Mouse (Mus musculus) heart, postnatal 0 days (tissue): ENCODE results near the gene Slc15a5. TPM values are rescaled to one million over a fixed set of nuclear protein-coding genes. Genes with fewer than 3 reads are reported as not detected.

Source experiments
- ATAC-seq: fragments of 200-750 bp; cut with Nextera tagmentation; 2 replicates; pipeline ENCODE4 v1.8.0; 2017; ENCODE audit warnings: low read depth, moderate number of reproducible peaks, moderate library complexity; ENCODE audit not compliant: insufficient read depth
- DNase-seq: peaks from one replicate; pipeline ENCODE4 v3.0.0-alpha.2; 2016; ENCODE audit warnings: low spot score
- H3K27ac ChIP-seq: fragments of 300-500 bp; sonication (generic); 2 replicates; pipeline ENCODE4 v1.5.1; 2014; ENCODE audit warnings: low read depth, mild to moderate bottlenecking
- H3K27me3 ChIP-seq: fragments of 300-500 bp; sonication (generic); 2 replicates; pipeline ENCODE4 v1.6.1; 2014; ENCODE audit warnings: low read length, mixed read lengths; ENCODE audit not compliant: control insufficient read depth, insufficient read depth
- H3K36me3 ChIP-seq: fragments of 300-500 bp; sonication (generic); replicated peaks from 2 replicates; pipeline ENCODE4 v1.6.1; 2014; ENCODE audit warnings: low read length, mixed read lengths; ENCODE audit not compliant: control insufficient read depth, insufficient read depth
- H3K4me1 ChIP-seq: fragments of 300-500 bp; sonication (generic); 2 replicates; pipeline ENCODE4 v1.6.1; 2014; ENCODE audit warnings: antibody characterized with exemption; ENCODE audit not compliant: control insufficient read depth, insufficient read depth
- H3K4me2 ChIP-seq: fragments of 300-500 bp; sonication (generic); 2 replicates; pipeline ENCODE4 v1.6.1; 2014; ENCODE audit warnings: low read depth, mild to moderate bottlenecking, low read length, moderate library complexity
- H3K4me3 ChIP-seq: fragments of 300-500 bp; sonication (generic); 2 replicates; pipeline ENCODE4 v1.5.1; 2014; ENCODE audit warnings: low read depth, low read length
- H3K9ac ChIP-seq: fragments of 300-500 bp; sonication (generic); replicated peaks from 2 replicates; pipeline ENCODE4 v1.6.1; 2014; ENCODE audit warnings: low read depth, low read length, mixed read lengths
- H3K9me3 ChIP-seq: fragments of 300-500 bp; sonication (generic); replicated peaks from 2 replicates; pipeline ENCODE4 v1.6.1; 2016; ENCODE audit warnings: low read length; ENCODE audit not compliant: control insufficient read depth
- CTCF ChIP-seq: IDR thresholded peaks from 2 replicates; pipeline ENCODE4 v1.5.1; 2016; ENCODE audit warnings: antibody characterized with exemption, control low read depth, low read depth
- EP300 ChIP-seq: IDR thresholded peaks from 2 replicates; pipeline ENCODE4 v1.6.1; 2016; ENCODE audit warnings: antibody characterized with exemption, low read depth
- WGBS: fragments of 180-500 bp; shearing (Covaris S2); extraction: QIAGEN DNeasy Blood & Tissue Kit; methylation state at CpG from one replicate; pipeline ENCODE4 v1.1.7; 2014; 5-methylcytosine and 5-hydroxymethylcytosine counted together
- polyA plus RNA-seq: library from polyadenylated mRNA; unstranded; fragments of >200 nt; fragmentation: Nextera tagmentation; extraction: Ambion mirVana; gene quantifications from 2 replicates; pipeline ENCODE4 v1.2.1, GENCODE M21; 2015
- total RNA-seq: library from RNA; depleted of rRNA; stranded (reverse); fragments of >200 nt; gene quantifications from 2 replicates; pipeline ENCODE4 v1.2.3, GENCODE M21; 2014; ENCODE audit warnings: low replicate concordance

Slc15a5 gene
- total and polyA plus RNA-seq, 2 experiments from 2014 or later = 0.15 TPM; not detected in 1

DNA sequence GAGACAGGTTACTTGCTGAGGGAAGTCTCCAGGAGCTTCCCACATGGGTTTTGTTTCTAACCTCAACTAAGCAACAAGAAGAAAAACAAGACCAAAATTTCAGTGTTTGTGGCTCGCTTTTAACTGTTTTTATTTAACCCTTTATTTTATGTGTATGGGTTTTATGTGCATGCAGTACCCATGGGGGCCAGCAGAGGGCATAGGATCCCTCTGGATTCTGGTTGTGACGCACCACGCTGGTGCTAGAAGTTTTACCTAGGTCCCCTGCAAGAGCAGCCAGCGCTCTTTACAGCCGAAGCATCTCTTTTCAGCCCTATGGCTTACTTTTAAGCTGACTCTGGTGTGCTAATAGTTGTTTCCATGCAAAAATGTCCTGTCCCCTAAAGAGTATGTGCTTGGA, 42.1 kb downstream of the Slc15a5 start:
- H3K4me3 ChIP-seq = no peak overlapping the region
- DNase-seq (no peak), ATAC-seq (no peak)
- TF ChIP-seq EP300 (no peak), CTCF (peak; percentile 4; the same call in 1 of the 2 replicates)
- H3K27ac ChIP-seq = no peak overlapping the region
- no peak overlapping the region for H3K9ac ChIP-seq
- WGBS = 88% methylated on average over 5 of the region's 5 CpGs
- no peak overlapping the region for H3K4me2 ChIP-seq
- H3K9me3 ChIP-seq = 0 out of 2 replicates have a peak, but pooled peaks cover 6% of the 10 kb centered on the region
- H3K4me1 ChIP-seq = no peaks in the 10 kb centered on the region
- H3K36me3 ChIP-seq = no peaks in the 10 kb centered on the region
- H3K27me3 ChIP-seq = no peaks in the 10 kb centered on the region

DNA sequence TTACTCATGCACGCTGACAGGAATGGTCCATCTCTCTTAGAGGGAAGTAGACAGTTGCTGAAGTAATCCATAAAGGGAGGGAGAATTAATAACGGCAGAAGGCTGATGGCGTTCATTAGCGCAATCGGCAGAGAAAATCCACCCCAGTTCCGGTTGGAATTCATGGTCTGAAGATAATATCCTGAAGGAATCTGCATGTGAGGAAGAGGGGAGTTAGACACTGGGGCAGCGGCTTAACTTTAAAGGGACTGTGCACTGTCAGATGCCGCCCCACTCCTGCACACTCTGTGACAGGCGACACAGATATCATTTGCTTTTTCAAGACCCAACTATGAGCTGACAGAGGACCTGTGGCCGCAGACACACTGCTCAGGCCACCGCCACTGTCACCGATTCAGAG, 42.8 kb downstream of the Slc15a5 start:
- no peaks in the 10 kb centered on the region for H3K36me3 ChIP-seq
- no peak overlapping the region for H3K4me3 ChIP-seq
- H3K9ac ChIP-seq = no peak overlapping the region
- DNase-seq = no peak
- H3K9me3 ChIP-seq = 0 out of 2 replicates have a peak, but pooled peaks cover 6% of the 10 kb centered on the region
- H3K27ac ChIP-seq = no peak overlapping the region
- no peak for ATAC-seq
- H3K27me3 ChIP-seq = no peaks in the 10 kb centered on the region
- H3K4me1 ChIP-seq = no peaks in the 10 kb centered on the region
- no peak overlapping the region for H3K4me2 ChIP-seq
- 67% methylated on average over 12 of the region's 12 CpGs for WGBS
- TF ChIP-seq CTCF (no peak), EP300 (no peak)

DNA sequence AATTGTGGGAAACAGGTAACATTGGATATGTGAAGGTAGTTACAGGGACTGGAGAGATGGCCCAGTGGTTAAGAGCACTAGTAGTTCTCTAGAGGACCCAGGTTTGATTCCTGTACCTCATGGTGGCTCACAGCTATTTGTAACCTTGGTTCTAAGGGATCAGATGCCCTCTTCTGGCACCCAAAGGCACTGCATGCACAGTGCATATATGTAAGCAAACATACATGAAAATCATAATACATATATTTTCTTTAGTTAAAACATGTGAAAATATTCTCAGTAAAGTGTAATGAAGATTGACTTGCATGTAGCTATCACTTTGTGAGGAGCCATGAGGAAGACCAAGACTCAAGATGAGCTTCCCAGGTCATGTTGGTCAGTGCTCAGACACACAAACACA, 62.8 kb downstream of the Slc15a5 start:
- DNase-seq = no peak
- Histone ChIP-seq H3K4me1 (no peaks in the 10 kb centered on the region), H3K27ac (no peak overlapping the region), H3K9me3 (no peaks in the 10 kb centered on the region), H3K4me2 (no peak overlapping the region), H3K36me3 (no peaks in the 10 kb centered on the region), H3K9ac (no peak overlapping the region), H3K4me3 (no peak overlapping the region), H3K27me3 (no peaks in the 10 kb centered on the region)
- TF ChIP-seq EP300 (no peak), CTCF (no peak)
- no peak for ATAC-seq

DNA sequence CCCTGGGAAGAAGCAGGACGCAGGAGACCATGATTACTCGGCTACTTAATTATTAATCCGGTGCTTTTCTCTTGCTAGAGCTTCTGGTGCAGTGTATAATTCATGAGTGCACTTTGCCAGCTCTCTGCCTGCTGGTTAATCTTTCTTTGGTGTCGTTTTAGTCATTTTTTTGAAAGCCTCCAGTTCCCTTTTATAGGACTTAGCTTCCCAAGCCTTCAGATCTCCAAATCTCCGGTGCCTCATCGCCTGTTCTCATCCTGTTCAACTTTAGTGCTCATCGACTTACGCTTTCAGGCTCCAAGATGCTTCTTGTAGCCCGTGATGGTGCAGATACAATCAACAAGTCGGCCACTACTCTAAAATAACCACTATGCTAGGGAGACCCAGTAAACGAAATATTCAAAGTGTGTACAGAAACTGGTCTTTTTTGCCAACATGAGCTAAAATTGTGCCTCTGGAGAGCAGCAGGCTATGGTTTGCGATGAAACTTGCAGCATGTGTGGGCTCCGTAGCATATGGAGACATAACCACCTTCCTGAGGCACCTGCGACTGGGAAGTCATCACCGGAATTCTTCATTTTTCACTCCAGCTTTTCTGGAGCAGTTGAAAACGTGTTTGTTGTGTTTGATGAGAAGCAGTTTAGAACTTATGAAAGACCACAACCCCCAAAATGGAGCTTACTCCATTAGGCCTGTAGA, 64.6 kb downstream of the Slc15a5 start:
- WGBS = 78% methylated on average over 16 of the region's 16 CpGs
- H3K4me1 ChIP-seq = no peaks in the 10 kb centered on the region
- H3K36me3 ChIP-seq = no peaks in the 10 kb centered on the region
- H3K27me3 ChIP-seq = no peaks in the 10 kb centered on the region
- no peaks in the 10 kb centered on the region for H3K9me3 ChIP-seq
- H3K9ac ChIP-seq = no peak overlapping the region
- no peak for DNase-seq
- ATAC-seq = no peak
- TF ChIP-seq CTCF (no peak), EP300 (no peak)
- H3K4me3 ChIP-seq = no peak overlapping the region
- no peak overlapping the region for H3K27ac ChIP-seq
- H3K4me2 ChIP-seq = no peak overlapping the region

DNA sequence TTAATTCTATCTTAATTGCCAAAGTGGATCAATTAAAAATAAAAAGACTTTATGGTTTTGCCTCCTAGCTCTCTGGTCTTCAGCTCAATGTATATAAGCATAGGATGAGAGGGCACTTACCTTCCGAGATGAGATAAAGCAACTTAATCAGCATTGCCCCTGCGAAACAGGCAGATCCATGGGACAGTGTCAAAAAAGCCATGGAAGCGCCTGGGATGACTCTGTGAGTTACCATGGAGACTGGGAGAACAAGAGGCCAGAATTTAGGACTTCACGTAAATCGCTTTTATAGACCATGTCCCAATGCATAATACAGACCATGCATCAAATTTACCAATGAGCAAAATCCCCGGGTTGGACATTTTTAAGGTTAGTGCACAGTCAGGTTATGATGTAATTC, 67.8 kb downstream of the Slc15a5 start:
- H3K9ac ChIP-seq = no peak overlapping the region
- WGBS = 84% methylated on average over 6 of the region's 6 CpGs
- no peaks in the 10 kb centered on the region for H3K27me3 ChIP-seq
- H3K36me3 ChIP-seq = no peaks in the 10 kb centered on the region
- no peak overlapping the region for H3K4me3 ChIP-seq
- DNase-seq = no peak
- ATAC-seq = no peak
- no peak overlapping the region for H3K4me2 ChIP-seq
- H3K4me1 ChIP-seq = no peaks in the 10 kb centered on the region
- H3K27ac ChIP-seq = no peak overlapping the region
- H3K9me3 ChIP-seq = no peaks in the 10 kb centered on the region
- TF ChIP-seq CTCF (no peak), EP300 (no peak)

DNA sequence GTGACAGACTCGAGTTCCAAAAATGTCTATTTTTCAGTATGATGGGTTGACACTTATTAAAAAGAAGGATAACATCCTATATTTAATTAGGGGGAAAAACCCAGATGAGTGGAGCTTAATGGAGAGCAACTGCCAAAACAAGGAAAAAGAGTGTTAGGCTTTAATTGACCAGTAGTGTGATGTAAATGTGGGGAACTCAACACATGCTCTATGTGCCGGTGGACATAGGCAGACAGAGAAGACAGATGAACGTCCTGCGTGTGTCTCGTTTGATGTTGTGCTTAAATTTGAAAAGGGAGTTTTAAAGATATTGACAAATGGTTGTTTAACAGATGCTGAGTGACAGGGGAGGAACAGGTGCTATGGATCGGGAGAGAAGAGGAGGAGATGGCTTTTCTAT, 72.0 kb downstream of the Slc15a5 start:
- Histone ChIP-seq H3K36me3 (no peaks in the 10 kb centered on the region), H3K9ac (no peak overlapping the region), H3K4me2 (no peak overlapping the region), H3K4me3 (no peak overlapping the region), H3K27me3 (no peaks in the 10 kb centered on the region), H3K4me1 (no peaks in the 10 kb centered on the region), H3K9me3 (no peaks in the 10 kb centered on the region), H3K27ac (no peak overlapping the region)
- no peak for ATAC-seq
- 72% methylated on average over 6 of the region's 6 CpGs for WGBS
- no peak for DNase-seq
- no peak for TF ChIP-seq CTCF
- TF ChIP-seq EP300 = no peak
